Comparison of ENCODE assay signal across 25 mouse cellular contexts in genomic region chr9:58588657-58589056, GRCm38 (mm10). TPM values are rescaled to one million over a fixed set of nuclear protein-coding genes. Genes with fewer than 3 reads are reported as not detected.
DNase-seq lines count a peak whose midpoint lies in the region; ATAC-seq and TF ChIP-seq lines count a peak whose summit lies in the region.
"Had no signal": no experiment of that assay in that cellular context is flagged by ENCODE, and none has a peak within 500 bp of the region (broad histone marks: within the 10 kb centered on the region; RNA-seq: fewer than 3 reads in every experiment).

No protein-coding gene starts in this region.

- no peak for TF ChIP-seq POLR2A in heart, adult 2 months (IDR thresholded peaks at IDR 0.05; ENCODE audit: insufficient read depth, low read depth, low read length)

- H3K4me1 ChIP-seq in heart, adult 2 months (ENCODE audit: control insufficient read depth, insufficient read depth, low read length): peaks cover 13% of the 10 kb centered on the region
- H3K4me1 ChIP-seq in liver, embryonic 12.5 days: peaks cover 66% of the 10 kb centered on the region
- H3K4me1 ChIP-seq in liver, postnatal 0 days (ENCODE audit: insufficient read depth): peaks cover 6% of the 10 kb centered on the region; the same call in 1 of the 2 replicates

- no peak for DNase-seq in heart, adult 2 months
- no peak for DNase-seq in heart, postnatal 36 days
- no peak for DNase-seq in liver, postnatal 0 days
- peak; percentile 35 for DNase-seq in brain, adult 2 months (ENCODE audit: low read depth, low spot score)
- peak; percentile 17 for DNase-seq in skeletal muscle tissue, adult 2 months (ENCODE audit: low read depth, low spot score)
- DNase-seq in left cerebral cortex, adult 11 months (ENCODE audit: low spot score): no peak
- DNase-seq: adrenal gland, adult 2 months; cerebellum, adult 2 months; cerebellum, postnatal 25 days; embryo, embryonic 11 days; kidney, postnatal 36 days; liver; lung, postnatal 14 days; right cerebral cortex, postnatal 14 days; spleen, adult 18-20 months; thymus, postnatal 14 days had no signal

- H3K27ac ChIP-seq in heart, adult 2 months: peak overlapping the region; percentile 31; the same call in 1 of the 2 replicates
- no peak overlapping the region for H3K27ac ChIP-seq in liver, embryonic 12.5 days
- no peak overlapping the region for H3K27ac ChIP-seq in liver, postnatal 0 days (ENCODE audit: low read depth)
- H3K27ac ChIP-seq: embryonic facial prominence, embryonic 13.5 days; forebrain, embryonic 12.5 days; hindbrain, postnatal 0 days; kidney, embryonic 15.5 days; limb, embryonic 10.5 days had no signal

- H3K36me3 ChIP-seq in heart, adult 2 months (ENCODE audit: control insufficient read depth, insufficient read depth, low read length): peaks cover 38% of the 10 kb centered on the region
- peaks cover 4% of the 10 kb centered on the region; the same call in 1 of the 2 replicates for H3K36me3 ChIP-seq in liver, embryonic 12.5 days
- H3K36me3 ChIP-seq in liver, postnatal 0 days (replicated peaks; ENCODE audit: insufficient read depth, low read length): no peaks in the 10 kb centered on the region
- H3K36me3 ChIP-seq: embryonic facial prominence, embryonic 13.5 days; forebrain, embryonic 12.5 days; kidney, embryonic 15.5 days had no signal

- no peak overlapping the region for H3K9ac ChIP-seq in heart, adult 2 months (ENCODE audit: low read depth, low read length)
- no peak overlapping the region for H3K9ac ChIP-seq in liver, embryonic 12.5 days
- no peak overlapping the region for H3K9ac ChIP-seq in liver, postnatal 0 days (replicated peaks)
- H3K9ac ChIP-seq: embryonic facial prominence, embryonic 13.5 days; forebrain, embryonic 12.5 days; kidney, embryonic 15.5 days had no signal

- no peak for TF ChIP-seq CTCF in heart, adult 2 months (IDR thresholded peaks at IDR 0.05)
- no peak for TF ChIP-seq CTCF in liver, postnatal 0 days (IDR thresholded peaks at IDR 0.05; ENCODE audit: low read depth)

- no peak overlapping the region for H3K4me3 ChIP-seq in heart, adult 2 months
- H3K4me3 ChIP-seq in liver, embryonic 12.5 days: no peak overlapping the region
- no peak overlapping the region for H3K4me3 ChIP-seq in liver, postnatal 0 days (ENCODE audit: low read depth, low read length)
- H3K4me3 ChIP-seq: embryonic facial prominence, embryonic 13.5 days; erythroblast, embryonic 14.5 days; forebrain, embryonic 12.5 days; kidney, embryonic 15.5 days; limb, embryonic 10.5 days had no signal

- H3K27me3 ChIP-seq in heart, adult 2 months (ENCODE audit: control insufficient read depth, insufficient read depth, low read length): no peaks in the 10 kb centered on the region
- no peaks in the 10 kb centered on the region for H3K27me3 ChIP-seq in liver, embryonic 12.5 days (replicated peaks)
- H3K27me3 ChIP-seq in liver, postnatal 0 days (ENCODE audit: insufficient read depth, low read length): no peaks in the 10 kb centered on the region
- H3K27me3 ChIP-seq: embryonic facial prominence, embryonic 13.5 days; forebrain, embryonic 12.5 days; kidney, embryonic 15.5 days had no signal

- no peaks in the 10 kb centered on the region for H3K9me3 ChIP-seq in liver, embryonic 12.5 days (replicated peaks)
- H3K9me3 ChIP-seq in liver, postnatal 0 days (ENCODE audit: low read length): no peaks in the 10 kb centered on the region
- H3K9me3 ChIP-seq: embryonic facial prominence, embryonic 13.5 days; forebrain, embryonic 12.5 days; kidney, embryonic 15.5 days; limb, embryonic 10.5 days had no signal

- intact Hi-C loops in heart, adult 2 months (cut with DNase I): no loop called here
- intact Hi-C loops in heart, postnatal 36 days (cut with DNase I): no loop called here

- H3K4me2 ChIP-seq in liver, embryonic 12.5 days: peak overlapping the region; percentile 4; the same call in 1 of the 2 replicates
- H3K4me2 ChIP-seq in liver, postnatal 0 days (ENCODE audit: low read depth, low read length): no peak overlapping the region
- H3K4me2 ChIP-seq: embryonic facial prominence, embryonic 13.5 days; forebrain, embryonic 12.5 days; kidney, embryonic 15.5 days; midbrain, embryonic 11.5 days had no signal

- WGBS in heart, adult 2 months: 28% methylated on average over 4 of the region's 4 CpGs
- whole genome bisulfite sequencing in liver, embryonic 12.5 days (ENCODE audit: insufficient replicate concordance): 41% methylated on average over 4 of the region's 4 CpGs
- 47% methylated on average over 4 of the region's 4 CpGs for WGBS in liver, postnatal 0 days (ENCODE audit: insufficient replicate concordance)

- no peak for TF ChIP-seq EP300 in heart, adult 2 months (IDR thresholded peaks at IDR 0.05; ENCODE audit: insufficient read depth, low read depth, low read length)
- no peak for TF ChIP-seq EP300 in liver, postnatal 0 days (IDR thresholded peaks at IDR 0.05; ENCODE audit: low read depth)

- H3K79me2 ChIP-seq in heart, adult 2 months (replicated peaks; ENCODE audit: control insufficient read depth, insufficient read depth, low read length): peaks cover 7% of the 10 kb centered on the region

- ATAC-seq in liver, embryonic 12.5 days: no peak
- ATAC-seq in liver, postnatal 0 days: no peak
- ATAC-seq: hindbrain, postnatal 0 days; intestine, postnatal 0 days had no signal

RNA-seq across cellular contexts. Expression of gene Nptn, which starts 6.6 kb away (rescaled TPM):
- 100 to 1,000 TPM; 123 to 124 TPM for total RNA-seq in heart, adult 2 months (2021)
- polyA plus RNA-seq in heart, adult 2 months (2012; rRNA removed): 282 and 290 TPM in 2 replicates
- 100 to 1,000 TPM; 130 to 145 TPM for total RNA-seq in heart, postnatal 36 days (2021)
- polyA plus RNA-seq in liver, embryonic 12.5 days (2016; fragmentation: Nextera tagmentation; extraction: Ambion mirVana): 93.9 and 95.3 TPM in 2 replicates
- 66.3 and 73.8 TPM in 2 replicates for polyA plus RNA-seq in liver, postnatal 0 days (2015; fragmentation: Nextera tagmentation; extraction: Ambion mirVana)

RNA-seq across cellular contexts. Expression of gene Cd276, which starts 33.4 kb away (rescaled TPM):
- total RNA-seq in heart, adult 2 months (2021): 1 to 10 TPM; 8.5 to 10.0 TPM
- 7.1 and 7.8 TPM in 2 replicates for polyA plus RNA-seq in heart, adult 2 months (2012; rRNA removed)
- 1 to 10 TPM; 8.1 to 9.9 TPM for total RNA-seq in heart, postnatal 36 days (2021)
- 5.9 and 6.2 TPM in 2 replicates for polyA plus RNA-seq in liver, embryonic 12.5 days (2016; fragmentation: Nextera tagmentation; extraction: Ambion mirVana)
- 1.4 and 1.5 TPM in 2 replicates for polyA plus RNA-seq in liver, postnatal 0 days (2015; fragmentation: Nextera tagmentation; extraction: Ambion mirVana)
- polyA plus RNA-seq: erythroblast, embryonic 14.5 days had no signal

Comparison
In these comparisons a context has a peak if more than half of its experiments do, and no peak if none do; other contexts are left out.
1. DNase-seq: peak in brain, adult 2 months (single experiment) and skeletal muscle tissue, adult 2 months (single experiment); none in heart, adult 2 months (0 of 2), heart, postnatal 36 days (0 of 2), liver, postnatal 0 days (single experiment) and left cerebral cortex, adult 11 months (single experiment).